Mouse (Mus musculus): ENCODE measurements around the gene Mfrp. TPM values are rescaled to one million over a fixed set of nuclear protein-coding genes. Genes with fewer than 3 reads are reported as not detected.

The Mfrp gene
- total and polyA plus RNA-seq, 3 experiments, result 0.10 TPM; not detected in 2

DNA sequence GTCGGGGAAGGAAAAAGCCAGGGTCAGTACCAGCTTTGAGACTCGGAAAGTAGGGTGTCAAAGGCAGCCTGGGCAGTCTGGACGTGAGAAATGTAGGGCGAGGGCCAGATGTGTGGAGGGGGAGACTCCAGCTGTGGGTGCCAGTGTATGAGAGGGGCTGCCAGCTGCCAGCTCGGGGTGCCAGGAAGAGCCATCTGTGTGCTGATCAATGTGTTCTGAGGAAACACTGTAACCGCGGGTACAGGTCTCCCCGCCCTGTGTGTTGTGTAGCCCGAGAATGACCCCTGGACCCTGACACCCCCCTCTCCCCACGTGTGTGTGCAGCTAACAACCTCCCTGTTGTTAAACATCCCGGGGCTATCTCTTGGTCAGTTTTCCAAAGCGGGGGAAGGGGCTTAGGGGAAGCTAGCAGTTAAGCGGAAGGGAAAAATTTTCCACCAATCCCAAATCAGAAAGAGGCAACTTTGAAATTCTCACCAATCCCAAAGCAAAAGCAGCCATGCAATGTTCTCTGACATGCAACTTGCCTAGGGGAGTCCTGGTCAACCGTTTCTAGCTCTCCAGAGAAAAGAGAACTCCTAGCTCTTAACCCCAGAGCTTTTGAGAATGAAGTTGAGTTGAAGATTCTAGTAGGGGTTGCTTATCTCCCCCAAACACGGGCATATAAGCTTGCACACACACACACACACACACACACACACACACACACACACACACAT is 34.1 kb upstream of the Mfrp start (continued):
- no peak for TF ChIP-seq HCFC1 (IDR thresholded peaks at IDR 0.05; ENCODE audit: low read depth, low read length)
- no peak for TF ChIP-seq GABPA (IDR thresholded peaks at IDR 0.05; ENCODE audit: low read depth, low read length)
- no peak for TF ChIP-seq CTCF (IDR thresholded peaks at IDR 0.05 in 2 of 3, conservative IDR thresholded peaks at IDR 0.05 in 1 of 3; ENCODE audit: control insufficient read depth in 1 of 3, insufficient read depth in 1 of 3, low read depth in 2 of 3, low read length in 3 of 3, poor library complexity in 1 of 3, severe bottlenecking in 1 of 3)
- no peak for TF ChIP-seq POLR2AphosphoS5 (IDR thresholded peaks at IDR 0.05; ENCODE audit: borderline replicate concordance, low read depth, low read length)
- TF ChIP-seq UBTF (IDR thresholded peaks at IDR 0.05; ENCODE audit: borderline replicate concordance, insufficient read depth, low read depth, low read length), result no peak
- no peak for TF ChIP-seq MAX (IDR thresholded peaks at IDR 0.05; ENCODE audit: low read length)
- no peak for TF ChIP-seq RAD21 (IDR thresholded peaks at IDR 0.05; ENCODE audit: low read depth, low read length)
- no peak for TF ChIP-seq CHD2 (IDR thresholded peaks at IDR 0.05; ENCODE audit: low read length)
- TF ChIP-seq USF2 (IDR thresholded peaks at IDR 0.05; ENCODE audit: borderline replicate concordance in 1 of 2, insufficient read depth in 1 of 2, low read depth in 1 of 2, low read length in 2 of 2), result no peak
- no peak for TF ChIP-seq POLR2AphosphoS2 (IDR thresholded peaks at IDR 0.05; ENCODE audit: low read length)
- peak; percentile 55 to 64; a peak in 3 of 4 replicates for TF ChIP-seq EP300 (IDR thresholded peaks at IDR 0.05; ENCODE audit: low read depth in 1 of 2, low read length in 2 of 2)
- no peak for TF ChIP-seq ZMIZ1 (IDR thresholded peaks at IDR 0.05; ENCODE audit: low read depth, low read length)
- TF ChIP-seq ZNF384 (IDR thresholded peaks at IDR 0.05; ENCODE audit: low read depth, low read length), result no peak

DNA sequence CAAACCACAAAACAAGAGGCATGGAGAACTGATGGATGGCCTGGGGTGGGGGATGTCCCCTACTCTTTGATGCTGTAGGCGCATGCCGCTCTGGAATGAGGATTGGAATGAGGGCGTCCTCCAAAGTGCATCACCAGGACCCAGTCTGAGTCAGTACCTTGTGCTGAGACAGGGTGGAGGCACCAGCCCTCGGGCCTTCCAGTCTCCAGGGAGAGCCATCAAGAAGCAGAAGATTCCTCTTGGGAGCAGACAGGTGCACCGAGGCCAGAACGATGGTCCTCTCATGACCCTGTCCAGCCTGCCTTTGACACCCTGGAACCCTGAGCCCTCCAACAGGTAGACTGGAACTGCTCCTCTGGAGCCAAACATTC is 33.6 kb upstream of the Mfrp start:
- no peak for DNase-seq (ENCODE audit: low read depth, low spot score)
- H3K4me3 ChIP-seq (ENCODE audit: control insufficient read depth in 1 of 2, insufficient read depth in 1 of 2, low read depth in 2 of 2, low read length in 2 of 2), result no peak overlapping the region
- TF ChIP-seq CHD1 (IDR thresholded peaks at IDR 0.05; ENCODE audit: low read depth, low read length), result no peak
- TF ChIP-seq CTCF (IDR thresholded peaks at IDR 0.05 in 2 of 3, conservative IDR thresholded peaks at IDR 0.05 in 1 of 3; ENCODE audit: control insufficient read depth in 1 of 3, insufficient read depth in 1 of 3, low read depth in 2 of 3, low read length in 3 of 3, poor library complexity in 1 of 3, severe bottlenecking in 1 of 3), result no peak
- TF ChIP-seq GABPA (IDR thresholded peaks at IDR 0.05; ENCODE audit: low read depth, low read length), result no peak
- no peak for TF ChIP-seq ETS1 (IDR thresholded peaks at IDR 0.05; ENCODE audit: low read depth, low read length)
- no peak for TF ChIP-seq MEF2A (IDR thresholded peaks at IDR 0.05; ENCODE audit: extremely low read depth, insufficient replicate concordance, low read depth, low read length, poor library complexity, severe bottlenecking)
- no peak for TF ChIP-seq CHD2 (IDR thresholded peaks at IDR 0.05; ENCODE audit: low read length)
- no peak for TF ChIP-seq SMC3 (IDR thresholded peaks at IDR 0.05; ENCODE audit: low read depth, low read length)
- TF ChIP-seq GATA1 (IDR thresholded peaks at IDR 0.05; ENCODE audit: low read depth, low read length), result no peak
- no peak for TF ChIP-seq POLR2AphosphoS5 (IDR thresholded peaks at IDR 0.05; ENCODE audit: borderline replicate concordance, low read depth, low read length)
- no peak for TF ChIP-seq ZC3H11A (IDR thresholded peaks at IDR 0.05; ENCODE audit: low read depth, low read length)
- TF ChIP-seq NRF1 (IDR thresholded peaks at IDR 0.05; ENCODE audit: insufficient read depth, low read depth, low read length, poor library complexity, severe bottlenecking), result no peak
- TF ChIP-seq USF1 (IDR thresholded peaks at IDR 0.05; ENCODE audit: low read depth, low read length), result no peak
- no peak for TF ChIP-seq USF2 (IDR thresholded peaks at IDR 0.05; ENCODE audit: borderline replicate concordance in 1 of 2, insufficient read depth in 1 of 2, low read depth in 1 of 2, low read length in 2 of 2)
- TF ChIP-seq POLR2AphosphoS2 (IDR thresholded peaks at IDR 0.05; ENCODE audit: low read length), result no peak
- TF ChIP-seq JUND (IDR thresholded peaks at IDR 0.05; ENCODE audit: low read depth, low read length), result no peak
- no peaks in the 10 kb centered on the region for H3K9me3 ChIP-seq (replicated peaks; ENCODE audit: insufficient read depth, low read length)
- H3K36me3 ChIP-seq (ENCODE audit: control insufficient read depth in 1 of 2, insufficient read depth in 2 of 2, low read length in 2 of 2), result peaks cover 0 to 3% of the 10 kb centered on the region in 2 experiments; a peak in 1 of 4 replicates
- H3K27me3 ChIP-seq (ENCODE audit: control insufficient read depth in 1 of 2, insufficient read depth in 2 of 2, low read length in 2 of 2), result no peaks in the 10 kb centered on the region
- no peak overlapping the region for H3K9ac ChIP-seq (ENCODE audit: control insufficient read depth, low read depth, low read length, poor library complexity, severe bottlenecking)
- peaks cover 0 to 10% of the 10 kb centered on the region in 2 experiments; a peak in 2 of 4 replicates for H3K4me1 ChIP-seq (ENCODE audit: control insufficient read depth in 1 of 2, insufficient read depth in 2 of 2, low read length in 2 of 2)
- H3K79me2 ChIP-seq (ENCODE audit: control insufficient read depth, insufficient read depth, low read length, poor library complexity), result no peaks in the 10 kb centered on the region; the same call in 1 of the 2 replicates
- no peak overlapping the region for H3K27ac ChIP-seq (ENCODE audit: control insufficient read depth, low read depth, low read length)
